ENCODE assay signal across 8 mouse cellular contexts in genomic region chr1:172082899-172083445, GRCm38 (mm10). TPM values are rescaled to one million over a fixed set of nuclear protein-coding genes. Genes with fewer than 3 reads are reported as not detected.
DNase-seq lines count a peak whose midpoint lies in the region; ATAC-seq and TF ChIP-seq lines count a peak whose summit lies in the region.

No protein-coding gene starts in this region.

- no peaks in the 10 kb centered on the region for H3K9me3 ChIP-seq in heart, embryonic 11.5 days (replicated peaks; ENCODE audit: control insufficient read depth, low read length)
- H3K9me3 ChIP-seq in G1E (replicated peaks): no peaks in the 10 kb centered on the region
- H3K9me3 ChIP-seq in megakaryocyte, embryonic 14.5 days: no peaks in the 10 kb centered on the region

- TF ChIP-seq CTCF in G1E (IDR thresholded peaks at IDR 0.05; ENCODE audit: low read depth, low read length): no peak

- H3K9ac ChIP-seq in heart, embryonic 11.5 days (ENCODE audit: low read depth, low read length): peak overlapping the region; percentile 94

- WGBS in heart, embryonic 11.5 days (ENCODE audit: insufficient replicate concordance): 2% methylated on average over 23 of the region's 24 CpGs

- DNase-seq in heart, postnatal 10 days: no peak
- peak; percentile 23 for DNase-seq in G1E (ENCODE audit: low spot score)
- DNase-seq in gonadal fat pad, adult 2 months (ENCODE audit: low read depth): peak; percentile 2
- DNase-seq in right cerebral cortex, postnatal 36 days (ENCODE audit: low spot score in 2 of 2): no peak
- no peak for DNase-seq in layer of hippocampus, adult 18-20 months (ENCODE audit: low spot score in 2 of 2)
- no peak for DNase-seq in gastrocnemius, postnatal 4 days (ENCODE audit: low spot score in 2 of 2)

- ATAC-seq in heart, embryonic 11.5 days (replicated peaks; ENCODE audit: insufficient number of reproducible peaks, low FRiP score, low TSS enrichment): peak; percentile 19
- peak; percentile 24; the same call in 1 of the 2 replicates for ATAC-seq in G1E (ENCODE audit: extremely low read depth, insufficient number of reproducible peaks, low FRiP score, poor library complexity, severe bottlenecking)

- intact Hi-C loops in heart, postnatal 10 days (cut with DNase I): no loop called here

- peak overlapping the region; percentile 74 for H3K4me2 ChIP-seq in heart, embryonic 11.5 days

- no peaks in the 10 kb centered on the region for H3K27me3 ChIP-seq in heart, embryonic 11.5 days (ENCODE audit: control insufficient read depth, insufficient read depth, low read length)
- H3K27me3 ChIP-seq in G1E (ENCODE audit: insufficient read depth, low read length): no peaks in the 10 kb centered on the region
- no peaks in the 10 kb centered on the region for H3K27me3 ChIP-seq in megakaryocyte, embryonic 14.5 days (replicated peaks)

- H3K4me3 ChIP-seq in heart, embryonic 11.5 days (ENCODE audit: low read depth, low read length): peak overlapping the region; percentile 95
- H3K4me3 ChIP-seq in G1E (ENCODE audit: low read depth, low read length): peak overlapping the region; percentile 76
- peak overlapping the region; percentile 99 for H3K4me3 ChIP-seq in megakaryocyte, embryonic 14.5 days (replicated peaks)

- H3K27ac ChIP-seq in heart, embryonic 11.5 days (ENCODE audit: low read depth, low read length): peak overlapping the region; percentile 78

- 0 out of 2 replicates have a peak, but pooled peaks cover 7% of the 10 kb centered on the region for H3K36me3 ChIP-seq in heart, embryonic 11.5 days (ENCODE audit: control insufficient read depth, insufficient read depth, low read length)
- H3K36me3 ChIP-seq in G1E (replicated peaks): peaks cover 40% of the 10 kb centered on the region
- peaks cover 36% of the 10 kb centered on the region for H3K36me3 ChIP-seq in megakaryocyte, embryonic 14.5 days (replicated peaks; ENCODE audit: low read length)

- H3K4me1 ChIP-seq in heart, embryonic 11.5 days (ENCODE audit: control insufficient read depth, insufficient read depth, low read length): peaks cover 10% of the 10 kb centered on the region; the same call in 1 of the 2 replicates
- peaks cover 22% of the 10 kb centered on the region for H3K4me1 ChIP-seq in G1E (ENCODE audit: insufficient read depth, low read depth, low read length)
- peaks cover 55% of the 10 kb centered on the region for H3K4me1 ChIP-seq in megakaryocyte, embryonic 14.5 days

RNA-seq across cellular contexts. Expression of gene Ncstn, which starts 0.4 kb away (rescaled TPM):
- 115 and 122 TPM in 2 replicates for polyA plus RNA-seq in heart, embryonic 11.5 days (2014; fragmentation: Nextera tagmentation; extraction: Ambion mirVana)
- 10 to 100 TPM; 68.0 to 68.9 TPM for total RNA-seq in heart, postnatal 10 days (2021)
- total RNA-seq in G1E (2014; fragmentation: Nextera tagmentation) (79.3 and 86.3 TPM in 2 replicates), G1E (2017) (29.7 and 33.4 TPM in 2 replicates)
- 6.8 and 7.6 TPM in 2 replicates for polyA plus RNA-seq in G1E (2012)
- 143 and 195 TPM in 2 replicates for polyA plus RNA-seq in gonadal fat pad, adult 2 months (2012; rRNA removed)
- 0.76 and 7.6 TPM in 2 replicates for polyA plus RNA-seq in megakaryocyte, embryonic 14.5 days (2012; ENCODE audit: insufficient read depth, low replicate concordance)
- total RNA-seq in layer of hippocampus, adult 18-20 months (2021): 10 to 100 TPM; 54.5 to 55.3 TPM
- 10 to 100 TPM; 62.9 to 65.4 TPM for total RNA-seq in gastrocnemius, postnatal 4 days (2021)

RNA-seq across cellular contexts. Expression of gene Copa, which starts 0.6 kb away (rescaled TPM):
- polyA plus RNA-seq in heart, embryonic 11.5 days (2014; fragmentation: Nextera tagmentation; extraction: Ambion mirVana): 146 and 201 TPM in 2 replicates
- total RNA-seq in heart, postnatal 10 days (2021): 100 to 1,000 TPM; 136 to 150 TPM
- total RNA-seq in G1E (2014; fragmentation: Nextera tagmentation) (302 and 320 TPM in 2 replicates), G1E (2017) (153 and 166 TPM in 2 replicates)
- polyA plus RNA-seq in G1E (2012): 39.4 and 50.6 TPM in 2 replicates
- 50.5 and 112 TPM in 2 replicates for polyA plus RNA-seq in gonadal fat pad, adult 2 months (2012; rRNA removed)
- polyA plus RNA-seq in megakaryocyte, embryonic 14.5 days (2012; ENCODE audit: insufficient read depth, low replicate concordance): 2.9 and 15.6 TPM in 2 replicates
- 100 to 1,000 TPM; 141 to 146 TPM for total RNA-seq in layer of hippocampus, adult 18-20 months (2021)
- 100 to 1,000 TPM; 162 to 172 TPM for total RNA-seq in gastrocnemius, postnatal 4 days (2021)

RNA-seq across cellular contexts. Expression of gene Nhlh1, which starts 25.6 kb away (rescaled TPM):
- not detected in 2 replicates for polyA plus RNA-seq in heart, embryonic 11.5 days (2014; fragmentation: Nextera tagmentation; extraction: Ambion mirVana)
- total RNA-seq in heart, postnatal 10 days (2021): not detected
- total RNA-seq in G1E (2014; fragmentation: Nextera tagmentation) (not detected in 2 replicates), G1E (2017) (not detected in 2 replicates)
- polyA plus RNA-seq in G1E (2012): 0.02 TPM in 1 of 2 replicates, not detected in the other
- polyA plus RNA-seq in gonadal fat pad, adult 2 months (2012; rRNA removed): 0.06 TPM in 1 of 2 replicates, not detected in the other
- polyA plus RNA-seq in megakaryocyte, embryonic 14.5 days (2012; ENCODE audit: insufficient read depth, low replicate concordance): not detected in 2 replicates
- 1 to 10 TPM in 1 of 2 experiments, under 1 TPM in 1; 0.68 to 1.1 TPM for total RNA-seq in layer of hippocampus, adult 18-20 months (2021)
- total RNA-seq in gastrocnemius, postnatal 4 days (2021): not detected

RNA-seq across cellular contexts. Expression of gene Pex19, which starts 43.6 kb away (rescaled TPM):
- 120 and 139 TPM in 2 replicates for polyA plus RNA-seq in heart, embryonic 11.5 days (2014; fragmentation: Nextera tagmentation; extraction: Ambion mirVana)
- 100 to 1,000 TPM; 145 to 153 TPM for total RNA-seq in heart, postnatal 10 days (2021)
- total RNA-seq in G1E (2014; fragmentation: Nextera tagmentation) (47.6 and 55.4 TPM in 2 replicates), G1E (2017) (51.8 and 54.2 TPM in 2 replicates)
- polyA plus RNA-seq in G1E (2012): 12.5 and 24.9 TPM in 2 replicates
- polyA plus RNA-seq in gonadal fat pad, adult 2 months (2012; rRNA removed): 113 and 201 TPM in 2 replicates
- polyA plus RNA-seq in megakaryocyte, embryonic 14.5 days (2012; ENCODE audit: insufficient read depth, low replicate concordance): 4.1 and 18.9 TPM in 2 replicates
- 10 to 100 TPM; 84.4 to 84.5 TPM for total RNA-seq in layer of hippocampus, adult 18-20 months (2021)
- 100 to 1,000 TPM; 130 to 147 TPM for total RNA-seq in gastrocnemius, postnatal 4 days (2021)

RNA-seq across cellular contexts. Expression of gene Vangl2, which starts 54.7 kb away (rescaled TPM):
- polyA plus RNA-seq in heart, embryonic 11.5 days (2014; fragmentation: Nextera tagmentation; extraction: Ambion mirVana): 10.4 and 10.9 TPM in 2 replicates
- 1 to 10 TPM; 7.5 to 7.6 TPM for total RNA-seq in heart, postnatal 10 days (2021)
- total RNA-seq in G1E (2014; fragmentation: Nextera tagmentation): not detected in 2 replicates
- total RNA-seq in G1E (2017): under 0.01 and 0.05 TPM in 2 replicates
- not detected in 2 replicates for polyA plus RNA-seq in G1E (2012)
- polyA plus RNA-seq in gonadal fat pad, adult 2 months (2012; rRNA removed): 2.6 and 4.4 TPM in 2 replicates
- polyA plus RNA-seq in megakaryocyte, embryonic 14.5 days (2012; ENCODE audit: insufficient read depth, low replicate concordance): 3.2 TPM in 1 of 2 replicates, not detected in the other
- 10 to 100 TPM; 13.4 to 13.6 TPM for total RNA-seq in layer of hippocampus, adult 18-20 months (2021)
- 10 to 100 TPM in 1 of 2 experiments, 1 to 10 TPM in 1; 9.6 to 10.4 TPM for total RNA-seq in gastrocnemius, postnatal 4 days (2021)

Comparison
In these comparisons a context has a peak if more than half of its experiments do, and no peak if none do; other contexts are left out.
1. DNase-seq: peak in G1E (single experiment) and gonadal fat pad, adult 2 months (single experiment); none in heart, postnatal 10 days (0 of 2), right cerebral cortex, postnatal 36 days (0 of 2), layer of hippocampus, adult 18-20 months (0 of 2) and gastrocnemius, postnatal 4 days (0 of 2).
2. Peak in every context shown above with its lines, with median percentiles within 50 percentile points of each other: H3K4me3 ChIP-seq.